Mouse (Mus musculus) CD4-positive, CD25-positive, alpha-beta regulatory T cell, adult 4 months (primary cell): Measurements from ENCODE around the gene H2al1f. TPM values are rescaled to one million over a fixed set of nuclear protein-coding genes. Genes with fewer than 3 reads are reported as not detected.

Experiments used
- polyA plus RNA-seq, 2 experiments: library from polyadenylated mRNA; unstranded; fragments of 100-300 nt; shearing (Covaris generic); gene quantifications; one replicate each; pipeline ENCODE4 v1.2.1; 2017

Gene H2al1f
- polyA plus RNA-seq, 2 experiments from 2014 or later, result not detected

Other genes with a start within 250 kb of the H2al1f start
- not detected for gene H2al1a, start 15.9 kb upstream of the H2al1f start, polyA plus RNA-seq
- gene H2al1b, start 12.7 kb upstream of the H2al1f start, polyA plus RNA-seq, result not detected
- gene H2al1c, start 9.5 kb upstream of the H2al1f start, polyA plus RNA-seq, result not detected
- gene H2al1d, start 6.3 kb upstream of the H2al1f start, polyA plus RNA-seq, result not detected
- not detected for gene H2al1e, start 3.2 kb upstream of the H2al1f start, polyA plus RNA-seq
- gene H2al1g, start 3.1 kb downstream of the H2al1f start, polyA plus RNA-seq, result not detected
- gene H2al1h, start 6.3 kb downstream of the H2al1f start, polyA plus RNA-seq, result not detected
- gene H2al1i, start 9.5 kb downstream of the H2al1f start, polyA plus RNA-seq, result not detected
- not detected for gene H2al1j, start 12.7 kb downstream of the H2al1f start, polyA plus RNA-seq